Mouse (Mus musculus) C2C12 (cell line): ENCODE measurements at regions not wholly inside any gene's neighbourhood (a gene's known extent, or its start where the extent isn't known, plus 50 kb on each side); places are given as distances from the start of the nearest gene placed in this dataset.
A peak's percentile ranks its signal among the peaks of the same experiment; 100 is the strongest.

Source experiments
- CEBPB ChIP-seq: IDR thresholded peaks from one replicate; pipeline ENCODE4 v1.6.1; 2011; ENCODE audit warnings: low read depth, mild to moderate bottlenecking, control low read depth, moderate library complexity
- CTCF ChIP-seq: IDR thresholded peaks from one replicate; pipeline ENCODE4 v1.5.1; 2011; ENCODE audit not compliant: control insufficient read depth, insufficient read depth, insufficient read length
- FOSL1 ChIP-seq: IDR thresholded peaks from one replicate; pipeline ENCODE4 v1.8.0; 2011; ENCODE audit warnings: mild to moderate bottlenecking, low read length; ENCODE audit not compliant: poor library complexity, insufficient read depth, severe bottlenecking
- MAX ChIP-seq: IDR thresholded peaks from one replicate; pipeline ENCODE4 v1.6.1; 2011; ENCODE audit warnings: mild to moderate bottlenecking, control low read depth
- USF1 ChIP-seq: IDR thresholded peaks from one replicate; pipeline ENCODE4 v1.6.1; 2011; ENCODE audit warnings: low read depth, mild to moderate bottlenecking, control low read depth, moderate library complexity

DNA sequence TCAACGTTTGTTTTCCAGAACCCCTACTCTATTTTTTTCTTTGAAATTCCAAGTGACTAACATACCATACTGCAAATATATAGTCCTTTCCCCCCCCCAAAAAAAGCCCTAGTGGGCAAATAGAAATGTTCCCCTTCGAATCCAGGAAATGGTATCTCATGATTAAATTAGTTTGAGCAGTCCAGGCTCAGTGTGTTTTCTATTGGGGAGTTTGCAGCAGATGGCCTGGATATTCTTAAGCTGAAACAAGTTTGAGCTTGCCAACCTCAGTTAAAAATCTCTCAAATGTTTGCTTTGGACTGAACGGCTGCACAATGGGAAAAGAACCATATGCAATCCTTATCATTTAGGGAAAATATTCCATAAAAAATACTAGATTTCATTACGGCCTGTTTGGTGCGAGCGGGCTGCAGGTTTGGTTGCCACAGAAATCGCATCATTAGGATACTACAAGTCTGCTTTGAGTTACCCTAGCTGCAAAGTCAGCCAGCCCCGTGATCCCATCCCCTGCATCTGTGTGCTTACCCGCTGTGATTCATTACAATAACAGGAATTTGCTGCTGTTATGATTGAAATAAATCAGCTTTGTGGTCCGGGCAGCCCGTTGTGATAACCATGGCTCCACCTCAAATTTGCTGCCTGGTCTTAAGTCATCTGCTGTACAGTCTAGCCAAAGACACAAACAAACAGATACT is 227.2 kb upstream of the Zfp637 start:
- TF ChIP-seq CTCF = no peak
- peak; percentile 50 for TF ChIP-seq USF1
- no peak for TF ChIP-seq MAX
- TF ChIP-seq CEBPB = no peak
- no peak for TF ChIP-seq FOSL1
